Mouse (Mus musculus): Measurements from ENCODE around the gene Rgs7. TPM values are rescaled to one million over a fixed set of nuclear protein-coding genes. Genes with fewer than 3 reads are reported as not detected.

The Rgs7 gene
- polyA plus RNA-seq, 1 experiment from 2014 or later = 0.59 TPM

DNA sequence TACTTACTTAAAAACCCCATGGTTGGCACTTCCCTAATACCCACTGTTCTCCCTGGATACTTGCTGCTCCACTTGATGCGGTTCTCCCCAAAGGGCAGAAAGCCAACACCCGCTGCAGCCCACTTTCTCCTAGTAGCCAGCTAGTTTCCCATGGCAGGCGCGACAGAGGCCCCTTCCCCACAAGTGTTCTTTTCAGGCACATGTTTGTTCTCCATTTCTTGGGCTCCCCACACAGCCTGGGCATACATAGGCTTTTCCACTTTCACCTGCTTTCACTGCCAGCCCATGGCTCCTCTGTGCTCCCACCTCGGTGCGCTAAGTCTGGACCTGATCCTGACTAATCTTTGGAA is 814 bp downstream of the Rgs7 start:
- WGBS = 12% methylated on average over 6 of the region's 6 CpGs
- ATAC-seq (ENCODE audit: low FRiP score, low TSS enrichment) = peak; percentile 21; the same call in 1 of the 2 replicates

GRCm38 (mm10) chr1:175485109-175485508 is 7.2 kb downstream of the Rgs7 start:
- Histone ChIP-seq H3K36me3 (ENCODE audit: insufficient read depth, low read length) (no peaks in the 10 kb centered on the region), H3K27ac (ENCODE audit: low read length) (no peak overlapping the region), H3K4me2 (replicated peaks; ENCODE audit: low read depth, low read length) (no peak overlapping the region), H3K27me3 (ENCODE audit: insufficient read depth, low read length) (no peaks in the 10 kb centered on the region; the same call in 1 of the 2 replicates), H3K4me3 (ENCODE audit: low read length) (no peak overlapping the region), H3K9ac (replicated peaks; ENCODE audit: low read length) (no peak overlapping the region), H3K9me3 (ENCODE audit: low read length) (no peaks in the 10 kb centered on the region), H3K4me1 (ENCODE audit: insufficient read depth, low read length) (no peaks in the 10 kb centered on the region)
- WGBS = 53% methylated on average over 4 of the region's 4 CpGs
- no peak for ATAC-seq (ENCODE audit: low FRiP score, low TSS enrichment)

More for the DNA sequence above, 814 bp downstream of the Rgs7 start:
- no peak overlapping the region for H3K9ac ChIP-seq (replicated peaks; ENCODE audit: low read length)
- H3K27ac ChIP-seq (ENCODE audit: low read length) = no peak overlapping the region
- peak overlapping the region; percentile 52 for H3K4me3 ChIP-seq (ENCODE audit: low read length)
- H3K36me3 ChIP-seq (ENCODE audit: insufficient read depth, low read length) = no peaks in the 10 kb centered on the region
- H3K4me2 ChIP-seq (replicated peaks; ENCODE audit: low read depth, low read length) = peak overlapping the region; percentile 81
- H3K4me1 ChIP-seq (ENCODE audit: insufficient read depth, low read length) = peaks cover 7% of the 10 kb centered on the region; the same call in 1 of the 2 replicates
- H3K9me3 ChIP-seq (ENCODE audit: low read length) = no peaks in the 10 kb centered on the region
- H3K27me3 ChIP-seq (ENCODE audit: insufficient read depth, low read length) = peaks cover 18% of the 10 kb centered on the region

DNA sequence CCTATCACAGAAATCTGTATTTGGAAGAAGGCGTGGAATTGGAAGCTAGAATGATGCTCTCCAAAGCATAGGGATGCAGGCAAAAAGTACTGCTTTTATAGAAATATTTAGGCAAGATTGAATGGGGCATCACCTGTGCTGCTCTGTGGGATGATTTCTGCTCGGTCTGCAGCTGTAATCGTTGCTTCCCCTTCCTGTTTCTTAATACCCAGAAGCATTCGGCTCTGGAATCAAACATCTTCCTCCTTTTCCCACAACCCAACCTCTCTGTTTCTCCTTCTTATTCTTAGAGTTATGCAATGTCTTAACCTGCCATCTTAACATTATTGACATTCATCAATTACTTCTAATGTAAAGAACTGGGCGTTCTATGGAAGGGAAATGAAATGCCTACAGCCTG is 19.2 kb downstream of the Rgs7 start:
- Histone ChIP-seq H3K4me2 (replicated peaks; ENCODE audit: low read depth, low read length) (no peak overlapping the region), H3K27ac (ENCODE audit: low read length) (no peak overlapping the region), H3K27me3 (ENCODE audit: insufficient read depth, low read length) (no peaks in the 10 kb centered on the region), H3K4me3 (ENCODE audit: low read length) (no peak overlapping the region), H3K4me1 (ENCODE audit: insufficient read depth, low read length) (no peaks in the 10 kb centered on the region), H3K9ac (replicated peaks; ENCODE audit: low read length) (no peak overlapping the region), H3K9me3 (ENCODE audit: low read length) (no peaks in the 10 kb centered on the region), H3K36me3 (ENCODE audit: insufficient read depth, low read length) (no peaks in the 10 kb centered on the region)
- 75% methylated on average over 5 of the region's 5 CpGs for WGBS
- no peak for ATAC-seq (ENCODE audit: low FRiP score, low TSS enrichment)

- no peak for ATAC-seq (ENCODE audit: low FRiP score, low TSS enrichment)
- no peak overlapping the region for H3K4me3 ChIP-seq (ENCODE audit: low read length)
- WGBS = 53% methylated on average over 8 of the region's 8 CpGs
These were observed 23.1 kb downstream of the Rgs7 start for GRCm38 (mm10) chr1:175469087-175469788.

DNA sequence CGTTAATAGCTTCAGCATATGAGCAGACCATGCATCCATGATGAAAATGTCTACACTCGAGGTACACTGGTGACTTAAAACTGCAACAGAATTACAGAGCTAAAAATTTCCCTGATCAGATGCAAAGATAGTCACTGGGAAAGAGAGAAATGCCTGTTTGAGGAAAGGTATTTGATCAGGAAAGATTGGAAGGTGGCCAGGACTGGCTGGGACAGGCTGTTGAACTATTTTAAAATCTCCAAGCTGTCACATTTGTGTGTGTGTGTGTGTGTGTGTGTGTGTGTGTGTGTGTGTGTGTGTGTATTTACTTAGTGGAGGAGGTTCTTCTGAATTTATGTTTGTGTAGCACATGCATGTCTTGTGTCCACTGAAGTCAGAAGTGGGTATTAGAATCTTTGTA is 27.7 kb downstream of the Rgs7 start:
- no peak overlapping the region for H3K27ac ChIP-seq (ENCODE audit: low read length)
- no peaks in the 10 kb centered on the region for H3K9me3 ChIP-seq (ENCODE audit: low read length)
- no peak for ATAC-seq (ENCODE audit: low FRiP score, low TSS enrichment)
- WGBS = 78% methylated on average over 2 of the region's 2 CpGs
- no peak overlapping the region for H3K4me2 ChIP-seq (replicated peaks; ENCODE audit: low read depth, low read length)
- no peaks in the 10 kb centered on the region for H3K27me3 ChIP-seq (ENCODE audit: insufficient read depth, low read length)
- H3K4me1 ChIP-seq (ENCODE audit: insufficient read depth, low read length) = no peaks in the 10 kb centered on the region
- H3K9ac ChIP-seq (replicated peaks; ENCODE audit: low read length) = no peak overlapping the region
- no peaks in the 10 kb centered on the region for H3K36me3 ChIP-seq (ENCODE audit: insufficient read depth, low read length)
- no peak overlapping the region for H3K4me3 ChIP-seq (ENCODE audit: low read length)

More at GRCm38 (mm10) chr1:175469087-175469788, 23.1 kb downstream of the Rgs7 start:
- Histone ChIP-seq H3K9ac (replicated peaks; ENCODE audit: low read length) (no peak overlapping the region), H3K27ac (ENCODE audit: low read length) (no peak overlapping the region), H3K27me3 (ENCODE audit: insufficient read depth, low read length) (no peaks in the 10 kb centered on the region), H3K4me2 (replicated peaks; ENCODE audit: low read depth, low read length) (no peak overlapping the region), H3K4me1 (ENCODE audit: insufficient read depth, low read length) (no peaks in the 10 kb centered on the region), H3K36me3 (ENCODE audit: insufficient read depth, low read length) (no peaks in the 10 kb centered on the region), H3K9me3 (ENCODE audit: low read length) (no peaks in the 10 kb centered on the region)

DNA sequence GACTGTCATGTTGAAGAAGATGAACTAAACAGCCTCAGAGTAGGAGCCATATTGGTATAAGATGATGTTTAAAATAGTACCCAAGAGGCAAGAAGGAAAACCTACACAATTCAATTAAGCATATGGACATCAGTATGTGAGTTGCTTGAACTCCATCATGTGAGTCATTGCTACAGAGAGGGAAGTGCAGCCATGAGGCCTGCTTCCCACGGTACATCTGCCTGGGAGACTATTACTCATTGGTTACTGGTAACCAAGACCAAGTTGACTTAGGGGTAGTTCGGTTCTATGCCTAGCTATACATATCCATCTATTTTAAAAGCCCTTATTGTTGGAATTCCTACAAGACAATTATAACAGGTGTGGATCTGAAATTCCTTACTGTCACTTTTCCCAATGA is 29.9 kb downstream of the Rgs7 start:
- WGBS = 96% methylated on average over 2 of the region's 2 CpGs
- no peak overlapping the region for H3K9ac ChIP-seq (replicated peaks; ENCODE audit: low read length)

DNA sequence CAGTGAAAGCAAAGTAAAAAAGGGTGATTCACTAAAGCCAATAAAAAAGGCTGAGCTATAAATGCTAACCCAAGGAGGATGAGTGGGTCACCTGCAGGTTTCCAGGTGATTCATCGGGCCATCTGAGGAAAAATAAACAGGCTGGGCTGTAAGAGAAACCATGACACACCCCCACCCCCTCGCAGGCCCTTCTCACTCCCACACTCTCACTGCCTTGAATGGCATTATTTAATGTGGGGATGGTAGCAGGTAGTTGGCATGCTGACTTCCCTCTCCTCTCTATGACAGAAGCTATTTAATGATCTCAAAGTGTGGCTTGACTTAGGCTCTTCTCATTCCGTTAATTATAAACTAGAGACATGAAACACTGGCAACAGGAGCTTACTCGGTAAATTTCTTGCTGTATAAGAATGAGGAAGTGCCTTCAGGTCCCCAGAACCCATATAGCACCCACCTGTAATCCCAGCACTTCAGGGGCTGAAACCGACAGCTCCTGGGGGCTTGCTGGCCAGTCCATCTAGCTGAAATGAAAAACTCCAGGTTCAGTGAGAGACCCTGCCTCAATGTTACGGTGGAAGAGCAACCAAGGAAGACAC is 38.2 kb downstream of the Rgs7 start:
- no peaks in the 10 kb centered on the region for H3K36me3 ChIP-seq (ENCODE audit: insufficient read depth, low read length)
- no peak overlapping the region for H3K4me2 ChIP-seq (replicated peaks; ENCODE audit: low read depth, low read length)
- 56% methylated on average over 6 of the region's 6 CpGs for WGBS
- no peak overlapping the region for H3K27ac ChIP-seq (ENCODE audit: low read length)
- H3K27me3 ChIP-seq (ENCODE audit: insufficient read depth, low read length) = no peaks in the 10 kb centered on the region
- no peaks in the 10 kb centered on the region for H3K4me1 ChIP-seq (ENCODE audit: insufficient read depth, low read length)
- no peak overlapping the region for H3K4me3 ChIP-seq (ENCODE audit: low read length)
- no peak overlapping the region for H3K9ac ChIP-seq (replicated peaks; ENCODE audit: low read length)
- ATAC-seq (ENCODE audit: low FRiP score, low TSS enrichment) = peak; percentile 77
- H3K9me3 ChIP-seq (ENCODE audit: low read length) = no peaks in the 10 kb centered on the region

More for the DNA sequence above, 29.9 kb downstream of the Rgs7 start:
- H3K36me3 ChIP-seq (ENCODE audit: insufficient read depth, low read length) = no peaks in the 10 kb centered on the region
- no peaks in the 10 kb centered on the region for H3K4me1 ChIP-seq (ENCODE audit: insufficient read depth, low read length)
- no peak overlapping the region for H3K27ac ChIP-seq (ENCODE audit: low read length)
- H3K27me3 ChIP-seq (ENCODE audit: insufficient read depth, low read length) = no peaks in the 10 kb centered on the region
- ATAC-seq (ENCODE audit: low FRiP score, low TSS enrichment) = no peak
- no peak overlapping the region for H3K4me3 ChIP-seq (ENCODE audit: low read length)
- no peaks in the 10 kb centered on the region for H3K9me3 ChIP-seq (ENCODE audit: low read length)
- no peak overlapping the region for H3K4me2 ChIP-seq (replicated peaks; ENCODE audit: low read depth, low read length)

GRCm38 (mm10) chr1:175448017-175448416 is 44.3 kb downstream of the Rgs7 start:
- H3K27me3 ChIP-seq (ENCODE audit: insufficient read depth, low read length) = no peaks in the 10 kb centered on the region
- H3K4me2 ChIP-seq (replicated peaks; ENCODE audit: low read depth, low read length) = no peak overlapping the region
- H3K27ac ChIP-seq (ENCODE audit: low read length) = no peak overlapping the region
- no peak for ATAC-seq (ENCODE audit: low FRiP score, low TSS enrichment)
- no peaks in the 10 kb centered on the region for H3K36me3 ChIP-seq (ENCODE audit: insufficient read depth, low read length)
- no peak overlapping the region for H3K4me3 ChIP-seq (ENCODE audit: low read length)
- WGBS = 63% methylated on average over 5 of the region's 5 CpGs
- H3K4me1 ChIP-seq (ENCODE audit: insufficient read depth, low read length) = no peaks in the 10 kb centered on the region
- no peak overlapping the region for H3K9ac ChIP-seq (replicated peaks; ENCODE audit: low read length)
- no peaks in the 10 kb centered on the region for H3K9me3 ChIP-seq (ENCODE audit: low read length)

- no peak overlapping the region for H3K4me3 ChIP-seq (ENCODE audit: low read length)
- no peaks in the 10 kb centered on the region for H3K9me3 ChIP-seq (ENCODE audit: low read length)
- no peaks in the 10 kb centered on the region for H3K4me1 ChIP-seq (ENCODE audit: insufficient read depth, low read length)
- H3K27me3 ChIP-seq (ENCODE audit: insufficient read depth, low read length) = no peaks in the 10 kb centered on the region
- H3K9ac ChIP-seq (replicated peaks; ENCODE audit: low read length) = no peak overlapping the region
- ATAC-seq (ENCODE audit: low FRiP score, low TSS enrichment) = no peak
- no peak overlapping the region for H3K4me2 ChIP-seq (replicated peaks; ENCODE audit: low read depth, low read length)
- no peak overlapping the region for H3K27ac ChIP-seq (ENCODE audit: low read length)
- no peaks in the 10 kb centered on the region for H3K36me3 ChIP-seq (ENCODE audit: insufficient read depth, low read length)
- WGBS = 95% methylated on average over 1 of the region's 1 CpGs
These were observed 49.4 kb downstream of the Rgs7 start for GRCm38 (mm10) chr1:175442939-175443338.

GRCm38 (mm10) chr1:175442025-175442424 is 50.3 kb downstream of the Rgs7 start:
- Histone ChIP-seq H3K9me3 (ENCODE audit: low read length) (no peaks in the 10 kb centered on the region), H3K36me3 (ENCODE audit: insufficient read depth, low read length) (no peaks in the 10 kb centered on the region), H3K4me2 (replicated peaks; ENCODE audit: low read depth, low read length) (no peak overlapping the region), H3K27ac (ENCODE audit: low read length) (no peak overlapping the region), H3K4me3 (ENCODE audit: low read length) (no peak overlapping the region), H3K27me3 (ENCODE audit: insufficient read depth, low read length) (no peaks in the 10 kb centered on the region), H3K9ac (replicated peaks; ENCODE audit: low read length) (no peak overlapping the region), H3K4me1 (ENCODE audit: insufficient read depth, low read length) (no peaks in the 10 kb centered on the region)
- ATAC-seq (ENCODE audit: low FRiP score, low TSS enrichment) = no peak
- WGBS = 86% methylated on average over 6 of the region's 6 CpGs

Measured in kidney, embryonic 16.5 days (tissue).